Mouse (Mus musculus): Measurements from ENCODE around the gene Prss12.

DNA sequence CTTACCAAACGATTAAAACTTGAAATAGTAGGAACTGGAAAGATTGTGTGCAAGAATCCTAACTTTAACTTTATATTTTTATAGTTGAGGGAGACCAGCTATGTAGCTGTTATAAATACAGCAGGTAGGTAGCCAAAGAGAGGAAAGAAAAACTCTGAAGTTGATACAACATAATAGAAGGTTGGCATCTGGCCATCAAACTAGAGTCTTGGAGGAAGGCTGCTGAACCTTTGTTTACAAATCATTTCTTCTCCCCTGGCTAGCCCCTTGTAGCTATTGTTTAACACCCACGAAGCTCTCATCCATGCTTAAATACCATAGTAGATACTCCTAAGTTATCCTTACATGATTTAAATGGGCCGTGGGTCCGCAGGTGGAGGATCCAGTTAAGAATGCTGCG, 52.1 kb downstream of the Prss12 start:
- TF ChIP-seq CTCF (IDR thresholded peaks at IDR 0.05; ENCODE audit: borderline replicate concordance, insufficient read depth, low read length) (no peak), POLR2A (IDR thresholded peaks at IDR 0.05; ENCODE audit: low read depth, low read length) (no peak)
